Comparison of ENCODE assay signal across 8 mouse cellular contexts in genomic region chr1:36471181-36472105, GRCm38 (mm10). TPM values are rescaled to one million over a fixed set of nuclear protein-coding genes. Genes with fewer than 3 reads are reported as not detected.
DNase-seq lines count a peak whose midpoint lies in the region; ATAC-seq and TF ChIP-seq lines count a peak whose summit lies in the region.

Gene Cnnm4, plus strand, starts transcription at chr1:36471620.

- ATAC-seq in embryonic facial prominence, embryonic 13.5 days (ENCODE audit: insufficient number of reproducible peaks, insufficient read depth, low FRiP score, low TSS enrichment, low read depth), result peak; percentile 85
- ATAC-seq in limb, embryonic 12.5 days (ENCODE audit: insufficient number of reproducible peaks, insufficient read depth, low FRiP score, low TSS enrichment, low read depth), result peak; percentile 87
- peak; percentile 89 for ATAC-seq in midbrain, embryonic 14.5 days (ENCODE audit: low FRiP score, low TSS enrichment)

- peak; percentile 8; the same call in 1 of the 2 replicates for TF ChIP-seq POLR2A in heart, adult 2 months (IDR thresholded peaks at IDR 0.05; ENCODE audit: insufficient read depth, low read depth, low read length)

- H3K9me3 ChIP-seq in embryonic facial prominence, embryonic 13.5 days, result no peaks in the 10 kb centered on the region
- no peaks in the 10 kb centered on the region for H3K9me3 ChIP-seq in limb, embryonic 12.5 days
- no peaks in the 10 kb centered on the region for H3K9me3 ChIP-seq in midbrain, embryonic 14.5 days (ENCODE audit: control insufficient read depth, low read length)

- no peaks in the 10 kb centered on the region for H3K27me3 ChIP-seq in embryonic facial prominence, embryonic 13.5 days
- H3K27me3 ChIP-seq in heart, adult 2 months (ENCODE audit: control insufficient read depth, insufficient read depth, low read length), result no peaks in the 10 kb centered on the region
- H3K27me3 ChIP-seq in limb, embryonic 12.5 days, result no peaks in the 10 kb centered on the region
- H3K27me3 ChIP-seq in midbrain, embryonic 14.5 days (ENCODE audit: control insufficient read depth, insufficient read depth, low read length), result no peaks in the 10 kb centered on the region

- peak within 1 kb of the TSS; percentile 74 for H3K9ac ChIP-seq in embryonic facial prominence, embryonic 13.5 days
- H3K9ac ChIP-seq in heart, adult 2 months (ENCODE audit: low read depth, low read length), result peak within 1 kb of the TSS; percentile 87
- peak within 1 kb of the TSS; percentile 70 for H3K9ac ChIP-seq in limb, embryonic 12.5 days (replicated peaks)
- peak within 1 kb of the TSS; percentile 70 for H3K9ac ChIP-seq in midbrain, embryonic 14.5 days (replicated peaks; ENCODE audit: low read length)

- TF ChIP-seq EP300 in heart, adult 2 months (IDR thresholded peaks at IDR 0.05; ENCODE audit: insufficient read depth, low read depth, low read length), result 0 out of 2 replicates have a peak, but pooled peaks have one; percentile 8

- intact Hi-C loops in heart, adult 2 months (cut with DNase I), result loop anchor here (1.0 to 5.0 kb wide), 5 partner anchors 21 to 164 kb away; partner anchors contain the start of genes Arid5a, Cnnm3, Kansl3 and Lman2l

- peak; percentile 69 for TF ChIP-seq CTCF in heart, adult 2 months (IDR thresholded peaks at IDR 0.05)

- peaks cover 52% of the 10 kb centered on the region for H3K4me1 ChIP-seq in embryonic facial prominence, embryonic 13.5 days
- H3K4me1 ChIP-seq in heart, adult 2 months (ENCODE audit: control insufficient read depth, insufficient read depth, low read length), result peaks cover 13% of the 10 kb centered on the region
- H3K4me1 ChIP-seq in limb, embryonic 12.5 days (replicated peaks), result peaks cover 46% of the 10 kb centered on the region
- H3K4me1 ChIP-seq in midbrain, embryonic 14.5 days (ENCODE audit: control insufficient read depth, insufficient read depth, low read length), result peaks cover 47% of the 10 kb centered on the region

- peak within 1 kb of the TSS; percentile 70 for H3K4me3 ChIP-seq in embryonic facial prominence, embryonic 13.5 days
- H3K4me3 ChIP-seq in heart, adult 2 months, result peak within 1 kb of the TSS; percentile 91
- peak within 1 kb of the TSS; percentile 68 for H3K4me3 ChIP-seq in limb, embryonic 12.5 days (replicated peaks)
- peak within 1 kb of the TSS; percentile 60 for H3K4me3 ChIP-seq in midbrain, embryonic 14.5 days (replicated peaks; ENCODE audit: low read depth, low read length)

- H3K36me3 ChIP-seq in embryonic facial prominence, embryonic 13.5 days, result no peaks in the 10 kb centered on the region
- H3K36me3 ChIP-seq in heart, adult 2 months (ENCODE audit: control insufficient read depth, insufficient read depth, low read length), result no peaks in the 10 kb centered on the region
- H3K36me3 ChIP-seq in limb, embryonic 12.5 days, result no peaks in the 10 kb centered on the region
- no peaks in the 10 kb centered on the region for H3K36me3 ChIP-seq in midbrain, embryonic 14.5 days (ENCODE audit: control insufficient read depth, insufficient read depth, low read length)

- under 1% methylated on average over 85 of the region's 98 CpGs for WGBS in embryonic facial prominence, embryonic 13.5 days
- WGBS in heart, adult 2 months, result under 1% methylated on average over 65 of the region's 98 CpGs
- WGBS in limb, embryonic 12.5 days, result under 1% methylated on average over 67 of the region's 98 CpGs
- under 1% methylated on average over 91 of the region's 98 CpGs for WGBS in midbrain, embryonic 14.5 days

- peak within 1 kb of the TSS; percentile 84 for H3K4me2 ChIP-seq in embryonic facial prominence, embryonic 13.5 days
- peak within 1 kb of the TSS; percentile 69 for H3K4me2 ChIP-seq in limb, embryonic 12.5 days
- H3K4me2 ChIP-seq in midbrain, embryonic 14.5 days (ENCODE audit: low read length), result peak within 1 kb of the TSS; percentile 58

- peak within 1 kb of the TSS; percentile 34; the same call in 1 of the 2 replicates for H3K27ac ChIP-seq in embryonic facial prominence, embryonic 13.5 days
- peak within 1 kb of the TSS; percentile 86 for H3K27ac ChIP-seq in heart, adult 2 months
- peak within 1 kb of the TSS; percentile 69; the same call in 1 of the 2 replicates for H3K27ac ChIP-seq in limb, embryonic 12.5 days
- H3K27ac ChIP-seq in midbrain, embryonic 14.5 days (replicated peaks; ENCODE audit: low read depth, low read length), result 0 out of 2 replicates have a peak within 1 kb of the TSS, but pooled peaks have one; percentile 45

- no peaks in the 10 kb centered on the region for H3K79me2 ChIP-seq in heart, adult 2 months (replicated peaks; ENCODE audit: control insufficient read depth, insufficient read depth, low read length)

- DNase-seq in 3134 (ENCODE audit: extremely low read depth, insufficient read length, low spot score), result peak; percentile 94
- DNase-seq in adrenal gland, postnatal 4 days (ENCODE audit: low spot score in 2 of 2), result peak; percentile 71 to 79
- peak; percentile 89 to 93 for DNase-seq in heart, adult 2 months
- DNase-seq in kidney, adult 8-10 months, result peak; percentile 83 to 84
- peak; percentile 94 for DNase-seq in midbrain, embryonic 14.5 days
- DNase-seq in spleen, adult 12 weeks (ENCODE audit: low spot score), result peak; percentile 72

RNA-seq across cellular contexts. Expression of gene Cnnm4, which starts in this region (rescaled TPM):
- 1 to 10 TPM; 4.3 to 5.2 TPM for total RNA-seq in adrenal gland, postnatal 4 days (2021)
- polyA plus RNA-seq in embryonic facial prominence, embryonic 13.5 days (2015; fragmentation: Nextera tagmentation; extraction: Ambion mirVana), result 15.6 and 16.2 TPM in 2 replicates
- total RNA-seq in heart, adult 2 months (2021), result 1 to 10 TPM; 4.4 to 4.6 TPM
- polyA plus RNA-seq in heart, adult 2 months (2012; rRNA removed), result 3.9 and 4.4 TPM in 2 replicates
- polyA plus RNA-seq in limb, embryonic 12.5 days (2016; fragmentation: Nextera tagmentation; extraction: Ambion mirVana), result 16.8 and 17.7 TPM in 2 replicates
- polyA plus RNA-seq in midbrain, embryonic 14.5 days (2014; fragmentation: Nextera tagmentation; extraction: Ambion mirVana), result 9.5 and 11.9 TPM in 2 replicates

Comparison
In these comparisons a context has a peak if more than half of its experiments do, and no peak if none do; other contexts are left out.
1. Peak in every context shown above with its lines: DNase-seq, ATAC-seq, H3K4me3 ChIP-seq and H3K27ac ChIP-seq.
2. H3K27ac ChIP-seq: peak in every context shown above with its lines; median percentile 86 in heart, adult 2 months; 69 in limb, embryonic 12.5 days; 45 in midbrain, embryonic 14.5 days; 34 in embryonic facial prominence, embryonic 13.5 days.